Mouse (Mus musculus) heart, embryonic 14.5 days (tissue): ENCODE results near the gene Elp5. TPM values are rescaled to one million over a fixed set of nuclear protein-coding genes. Genes with fewer than 3 reads are reported as not detected.
"Not testable (repeated sequence)": the region's sequence is repeated elsewhere in the genome, so short reads cannot be mapped to it uniquely, and the experiment has no call there.

ENCODE experiments used
- ATAC-seq: fragments of 200-750 bp; cut with Nextera tagmentation; 2 replicates; pipeline ENCODE4 v1.8.0; 2017; ENCODE audit warnings: low read depth, moderate TSS enrichment; ENCODE audit not compliant: insufficient number of reproducible peaks, insufficient read depth, low FRiP score
- H3K27ac ChIP-seq, 2 experiments: fragments of 200-500 bp in 1 of 2; fragments of 300-500 bp in 1 of 2; sonication (generic) in 1 of 2; replicated peaks in 1 of 2; 2 replicates each; pipeline ENCODE4 v1.5.1; 2012 to 2014; ENCODE audit warnings: low read depth in 2 of 2, low read length in 2 of 2, control low read depth in 1 of 2, mild to moderate bottlenecking in 1 of 2, mixed read lengths in 1 of 2; ENCODE audit not compliant: control insufficient read depth in 1 of 2, insufficient read depth in 1 of 2
- H3K27me3 ChIP-seq: fragments of 300-500 bp; sonication (generic); 2 replicates; pipeline ENCODE4 v1.6.1; 2014; ENCODE audit warnings: mild to moderate bottlenecking, low read length, control low read depth; ENCODE audit not compliant: control insufficient read depth, insufficient read depth
- H3K36me3 ChIP-seq: fragments of 300-500 bp; sonication (generic); 2 replicates; pipeline ENCODE4 v1.6.1; 2014; ENCODE audit warnings: mild to moderate bottlenecking, control low read depth, low read length, mixed read lengths; ENCODE audit not compliant: control insufficient read depth, insufficient read depth
- H3K4me1 ChIP-seq, 2 experiments: fragments of 200-500 bp in 1 of 2; fragments of 300-500 bp in 1 of 2; sonication (generic) in 1 of 2; 2 replicates each; pipeline ENCODE4 v1.6.1; 2012 to 2014; ENCODE audit warnings: low read length in 2 of 2, control low read depth in 1 of 2, mixed read lengths in 1 of 2; ENCODE audit not compliant: control insufficient read depth in 2 of 2, insufficient read depth in 2 of 2
- H3K4me2 ChIP-seq: fragments of 300-500 bp; sonication (generic); 2 replicates; pipeline ENCODE4 v1.6.1; 2014; ENCODE audit warnings: mild to moderate bottlenecking, low read length
- H3K4me3 ChIP-seq, 2 experiments: fragments of 200-500 bp in 1 of 2; fragments of 300-500 bp in 1 of 2; sonication (generic) in 1 of 2; 2 replicates each; pipeline ENCODE4 v1.5.1; 2012 to 2014; ENCODE audit warnings: low read length in 2 of 2, mild to moderate bottlenecking in 2 of 2, control low read depth in 1 of 2, low read depth in 1 of 2, moderate library complexity in 1 of 2; ENCODE audit not compliant: control insufficient read depth in 1 of 2, insufficient read depth in 1 of 2
- H3K9ac ChIP-seq: fragments of 300-500 bp; sonication (generic); 2 replicates; pipeline ENCODE4 v1.6.1; 2014; ENCODE audit warnings: mild to moderate bottlenecking, low read length
- H3K9me3 ChIP-seq: fragments of 300-500 bp; sonication (generic); 2 replicates; pipeline ENCODE4 v1.6.1; 2016; ENCODE audit warnings: low read length, control low read depth; ENCODE audit not compliant: control insufficient read depth
- WGBS: fragments of 180-500 bp; shearing (Covaris S2); extraction: QIAGEN DNeasy Blood & Tissue Kit; methylation state at CpG from one replicate; pipeline ENCODE4 v1.1.7; 2014; 5-methylcytosine and 5-hydroxymethylcytosine counted together
- polyA plus RNA-seq: library from polyadenylated mRNA; unstranded; fragments of >200 nt; fragmentation: Nextera tagmentation; extraction: Ambion mirVana; gene quantifications from 2 replicates; pipeline ENCODE4 v1.2.1, GENCODE M21; 2014

The Elp5 gene
- polyA plus RNA-seq, 1 experiment from 2014 or later: 114 TPM

- H3K9ac ChIP-seq: peak overlapping the region; percentile 83
- H3K36me3 ChIP-seq: peaks cover 8% of the 10 kb centered on the region
- peak overlapping the region in 1 of 2 experiments; percentile 78; a peak in 2 of 4 replicates for H3K27ac ChIP-seq
- peak overlapping the region; percentile 71 for H3K4me2 ChIP-seq
- ATAC-seq: no peak
- H3K27me3 ChIP-seq: no peaks in the 10 kb centered on the region
- H3K9me3 ChIP-seq: no peaks in the 10 kb centered on the region
- 3% methylated on average over 24 of the region's 25 CpGs for WGBS
- peak overlapping the region; percentile 36 to 56 for H3K4me3 ChIP-seq
- H3K4me1 ChIP-seq: peaks cover 15 to 50% of the 10 kb centered on the region in 2 experiments
Measured at GRCm38 (mm10) chr11:70018131-70018990, 36.0 kb upstream of the Elp5 start.

GRCm38 (mm10) chr11:70017199-70017767, 35.0 kb upstream of the Elp5 start:
- no peak for ATAC-seq
- Histone ChIP-seq H3K4me3 (no peak overlapping the region), H3K36me3 (peaks cover 18% of the 10 kb centered on the region), H3K27me3 (no peaks in the 10 kb centered on the region), H3K9ac (peak overlapping the region; percentile 83; the same call in 1 of the 2 replicates), H3K4me1 (peaks cover 15 to 47% of the 10 kb centered on the region in 2 experiments), H3K4me2 (no peak overlapping the region), H3K27ac (no peak overlapping the region), H3K9me3 (no peaks in the 10 kb centered on the region)
- WGBS: 40% methylated on average over 7 of the region's 7 CpGs

GRCm38 (mm10) chr11:70016669-70017068, 34.4 kb upstream of the Elp5 start, which contains the start of gene Dlg4:
TSS of gene Dlg4 (plus strand) at chr11:70016942.
- Histone ChIP-seq H3K9me3 (no peaks in the 10 kb centered on the region), H3K4me1 (peaks cover 15 to 46% of the 10 kb centered on the region in 2 experiments), H3K27ac (0 out of 4 replicates have a peak within 1 kb of the TSS, but pooled peaks of 1 of the 2 experiments have one; percentile 4), H3K4me2 (peak within 1 kb of the TSS; percentile 71), H3K9ac (peak within 1 kb of the TSS; percentile 83), H3K36me3 (peaks cover 24% of the 10 kb centered on the region), H3K4me3 (no peak within 1 kb of the TSS), H3K27me3 (no peaks in the 10 kb centered on the region)
- 67% methylated on average over 3 of the region's 3 CpGs for WGBS
- no peak for ATAC-seq

GRCm38 (mm10) chr11:70016177-70016576, 33.9 kb upstream of the Elp5 start:
- not testable (repeated sequence) for H3K9me3 ChIP-seq
- H3K4me1 ChIP-seq: peaks cover 15 to 42% of the 10 kb centered on the region in 2 experiments
- WGBS: 71% methylated on average over 2 of the region's 2 CpGs

GRCm38 (mm10) chr11:70015677-70016076, 33.4 kb upstream of the Elp5 start:
- WGBS: 56% methylated on average over 6 of the region's 6 CpGs
- ATAC-seq: no peak
- Histone ChIP-seq H3K27ac (no peak overlapping the region), H3K27me3 (no peaks in the 10 kb centered on the region), H3K4me1 (peaks cover 15 to 42% of the 10 kb centered on the region in 2 experiments), H3K4me3 (peak overlapping the region in 1 of 2 experiments; percentile 70; a peak in 2 of 4 replicates), H3K9me3 (no peaks in the 10 kb centered on the region), H3K4me2 (peak overlapping the region; percentile 81), H3K36me3 (peaks cover 34% of the 10 kb centered on the region), H3K9ac (peak overlapping the region; percentile 89)

More at GRCm38 (mm10) chr11:70016177-70016576, 33.9 kb upstream of the Elp5 start:
- H3K4me2 ChIP-seq, H3K27me3 ChIP-seq, H3K27ac ChIP-seq, ATAC-seq, H3K4me3 ChIP-seq, H3K9ac ChIP-seq: not testable (repeated sequence)
- peaks cover 29% of the 10 kb centered on the region for H3K36me3 ChIP-seq

GRCm38 (mm10) chr11:70014880-70015558, 32.7 kb upstream of the Elp5 start, which contains the start of gene Acadvl:
TSS of gene Acadvl (minus strand) at chr11:70015411.
- H3K9ac ChIP-seq: peak within 1 kb of the TSS; percentile 89
- peak within 1 kb of the TSS; percentile 81 for H3K4me2 ChIP-seq
- peak within 1 kb of the TSS; percentile 70 to 71 for H3K4me3 ChIP-seq
- peaks cover 13 to 36% of the 10 kb centered on the region in 2 experiments for H3K4me1 ChIP-seq
- peaks cover 41% of the 10 kb centered on the region for H3K36me3 ChIP-seq
- peak within 1 kb of the TSS; percentile 83 to 85 for H3K27ac ChIP-seq
- ATAC-seq: peak; percentile 68
- under 1% methylated on average over 35 of the region's 35 CpGs for WGBS
- no peaks in the 10 kb centered on the region for H3K27me3 ChIP-seq
- H3K9me3 ChIP-seq: no peaks in the 10 kb centered on the region

GRCm38 (mm10) chr11:70014051-70014450, 31.7 kb upstream of the Elp5 start:
- Histone ChIP-seq H3K4me1 (peaks cover 12 to 26% of the 10 kb centered on the region in 2 experiments), H3K4me3 (peak overlapping the region in 1 of 2 experiments; percentile 70; a peak in 1 of 4 replicates), H3K4me2 (peak overlapping the region; percentile 81), H3K9me3 (no peaks in the 10 kb centered on the region), H3K36me3 (peaks cover 51% of the 10 kb centered on the region), H3K27ac (peak overlapping the region in 1 of 2 experiments; percentile 85; a peak in 1 of 4 replicates), H3K9ac (peak overlapping the region; percentile 89), H3K27me3 (no peaks in the 10 kb centered on the region)
- WGBS: 62% methylated on average over 5 of the region's 5 CpGs
- no peak for ATAC-seq
